Mouse (Mus musculus) spleen, adult 2 months (tissue): ENCODE data around the gene D430042O09Rik. TPM values are rescaled to one million over a fixed set of nuclear protein-coding genes. Genes with fewer than 3 reads are reported as not detected.

Source experiments
- DNase-seq, 2 experiments: peaks; one replicate each; pipeline versions ENCODE4 v3.0.0 to v3.0.0-alpha.2; 2012 to 2021; ENCODE audit warnings: low spot score in 2 of 2, low read depth in 1 of 2
- H3K27ac ChIP-seq: fragments of 200-500 bp; 2 replicates; pipeline ENCODE4 v1.5.1; 2012; ENCODE audit warnings: low read length, inconsistent platforms; ENCODE audit not compliant: insufficient read depth
- H3K27me3 ChIP-seq: fragments of 200-500 bp; 2 replicates; pipeline ENCODE4 v1.6.1; 2012; ENCODE audit warnings: mild to moderate bottlenecking, moderate library complexity, low read length, inconsistent platforms; ENCODE audit not compliant: control insufficient read depth, insufficient read depth
- H3K36me3 ChIP-seq: fragments of 200-500 bp; 2 replicates; pipeline ENCODE4 v1.6.1; 2012; ENCODE audit warnings: mild to moderate bottlenecking, low read length, inconsistent platforms; ENCODE audit not compliant: control insufficient read depth, insufficient read depth
- H3K4me1 ChIP-seq: fragments of 200-500 bp; 2 replicates; pipeline ENCODE4 v1.6.1; 2011; ENCODE audit warnings: inconsistent platforms; ENCODE audit not compliant: control insufficient read depth, insufficient read depth, insufficient read length
- H3K4me3 ChIP-seq: fragments of 200-500 bp; 2 replicates; pipeline ENCODE4 v1.5.1; 2011; ENCODE audit warnings: mild to moderate bottlenecking, inconsistent platforms; ENCODE audit not compliant: insufficient read depth, insufficient read length; ENCODE audit errors: extremely low read depth
- CTCF ChIP-seq: fragments of 200-500 bp; IDR thresholded peaks from 2 replicates; pipeline ENCODE4 v1.5.1; 2011; ENCODE audit warnings: mild to moderate bottlenecking, inconsistent platforms; ENCODE audit not compliant: insufficient read depth, insufficient read length, insufficient replicate concordance; ENCODE audit errors: extremely low read depth
- POLR2A ChIP-seq: fragments of 200-500 bp; IDR thresholded peaks from 2 replicates; pipeline ENCODE4 v1.6.1; 2011; ENCODE audit warnings: low read depth, low read length, inconsistent platforms
- WGBS: fragments of 180-500 bp; shearing (Covaris S2); methylation state at CpG from one replicate; pipeline ENCODE4 v1.1.7; 2018; 5-methylcytosine and 5-hydroxymethylcytosine counted together
- polyA plus RNA-seq: library from polyadenylated mRNA; depleted of rRNA; stranded (reverse); fragments of >200 nt; gene quantifications from 2 replicates; pipeline ENCODE4 v1.2.3, GENCODE M21; 2012; rRNA removed

The D430042O09Rik gene
- polyA plus RNA-seq: 7.0 and 7.3 TPM in 2 replicates

DNA sequence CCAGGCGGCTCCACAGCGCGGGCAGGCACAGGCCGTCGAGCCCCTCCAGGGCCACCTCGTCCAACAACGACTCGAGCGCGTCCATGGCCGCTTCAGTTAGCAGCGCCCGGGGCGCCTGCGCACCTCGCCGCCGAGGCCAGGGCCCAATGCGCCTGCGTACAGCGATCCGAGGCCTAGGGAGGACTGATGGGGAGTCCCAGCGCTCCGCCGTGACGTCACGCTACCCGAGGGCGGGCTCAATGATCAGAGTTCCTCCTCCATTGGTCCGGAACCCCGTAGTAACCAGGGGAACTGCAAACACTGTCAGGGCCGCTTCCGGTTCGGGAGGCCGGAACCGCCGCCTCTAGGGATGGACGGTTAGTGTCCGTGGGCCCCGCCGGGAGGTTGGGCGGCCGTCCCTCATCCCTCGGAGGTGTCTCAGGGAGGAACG lies at the start of gene D430042O09Rik, which contains the start of gene Gtf3c1:
D430042O09Rik (plus strand) TSS at position 296 of the 430 bp plus-strand sequence.
Gtf3c1 (minus strand) TSS at position 188 of the 430 bp plus-strand sequence.
- peak within 1 kb of the TSS; percentile 63 for H3K27ac ChIP-seq
- under 1% methylated on average over 45 of the region's 45 CpGs for WGBS
- H3K4me1 ChIP-seq: peaks cover 17% of the 10 kb centered on the region; the same call in 1 of the 2 replicates
- peak; percentile 98 to 100 for DNase-seq
- H3K27me3 ChIP-seq: no peaks in the 10 kb centered on the region
- H3K4me3 ChIP-seq: peak within 1 kb of the TSS; percentile 93
- peaks cover 12% of the 10 kb centered on the region for H3K36me3 ChIP-seq
- no peak for TF ChIP-seq CTCF
- peak; percentile 39; the same call in 1 of the 2 replicates for TF ChIP-seq POLR2A

DNA sequence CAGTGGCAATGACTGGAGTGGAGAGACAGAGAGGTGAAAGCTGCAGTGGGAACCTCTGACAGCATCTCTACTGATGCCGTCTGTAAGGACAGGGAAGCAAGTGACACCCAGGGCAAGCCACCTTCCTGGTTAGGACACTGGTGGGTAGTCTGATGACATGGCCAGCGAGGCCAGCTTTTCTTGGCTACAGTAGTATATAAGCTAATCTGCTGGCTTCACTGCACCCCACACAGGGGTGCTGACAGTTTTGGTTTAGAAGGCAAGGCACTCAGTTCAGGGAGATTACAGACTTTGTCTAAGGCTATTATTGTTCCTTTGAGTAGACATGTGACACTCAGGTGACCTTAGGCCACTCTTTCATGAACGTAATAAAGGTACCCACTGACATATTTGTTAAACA lies 44.0 kb upstream of the D430042O09Rik start:
- no peak for TF ChIP-seq POLR2A
- no peak overlapping the region for H3K27ac ChIP-seq
- DNase-seq: no peak
- H3K4me3 ChIP-seq: no peak overlapping the region
- peaks cover 43% of the 10 kb centered on the region for H3K36me3 ChIP-seq
- no peaks in the 10 kb centered on the region for H3K27me3 ChIP-seq
- H3K4me1 ChIP-seq: no peaks in the 10 kb centered on the region
- 94% methylated on average over 3 of the region's 3 CpGs for WGBS

DNA sequence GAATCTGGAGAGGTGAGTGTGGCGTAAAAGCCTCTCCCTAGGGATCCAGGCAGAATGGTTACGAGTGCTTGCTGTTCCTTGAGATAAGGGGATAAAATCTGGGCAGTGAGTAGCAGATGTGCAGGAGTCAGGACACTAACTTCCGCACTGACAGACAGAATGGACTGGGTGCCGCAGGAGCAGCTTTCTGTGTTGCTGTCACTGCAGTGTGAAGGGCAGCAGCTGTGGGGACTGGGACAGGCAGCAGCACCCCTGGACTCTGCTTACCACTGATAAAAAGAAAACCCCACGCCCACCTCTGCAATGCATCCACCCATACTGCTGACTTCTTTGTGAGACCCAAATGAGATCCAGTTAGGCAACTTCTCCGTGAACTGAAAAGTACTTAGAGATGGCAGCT lies 36.8 kb upstream of the D430042O09Rik start:
- H3K4me3 ChIP-seq: no peak overlapping the region
- H3K27me3 ChIP-seq: no peaks in the 10 kb centered on the region
- no peak overlapping the region for H3K27ac ChIP-seq
- H3K36me3 ChIP-seq: peaks cover 69% of the 10 kb centered on the region
- TF ChIP-seq CTCF (no peak), POLR2A (no peak)
- H3K4me1 ChIP-seq: no peaks in the 10 kb centered on the region
- DNase-seq: no peak
- 96% methylated on average over 6 of the region's 6 CpGs for WGBS

DNA sequence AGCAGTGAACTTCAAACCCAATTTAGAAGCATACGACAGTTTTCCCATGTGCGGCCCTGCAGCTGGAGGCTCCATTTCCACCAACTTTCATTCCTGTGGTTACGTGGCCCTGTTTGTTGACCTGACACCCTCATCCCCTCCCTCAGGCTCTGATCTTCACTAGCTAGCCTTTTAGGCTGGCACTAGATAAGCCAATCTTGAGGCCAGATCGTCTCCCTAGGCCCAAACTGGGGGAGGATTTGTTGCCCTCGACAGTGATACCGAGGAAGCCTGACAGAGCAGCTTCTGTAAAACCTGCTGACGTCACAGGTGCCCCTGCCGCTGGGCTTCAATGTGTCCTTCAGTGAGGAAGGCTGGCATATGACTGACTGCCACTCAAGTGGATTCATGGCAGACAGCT lies 36.3 kb upstream of the D430042O09Rik start:
- Histone ChIP-seq H3K4me3 (no peak overlapping the region), H3K27me3 (no peaks in the 10 kb centered on the region), H3K27ac (no peak overlapping the region), H3K36me3 (peaks cover 70% of the 10 kb centered on the region), H3K4me1 (no peaks in the 10 kb centered on the region)
- no peak for DNase-seq
- TF ChIP-seq CTCF (no peak), POLR2A (no peak)
- WGBS: 80% methylated on average over 8 of the region's 8 CpGs

DNA sequence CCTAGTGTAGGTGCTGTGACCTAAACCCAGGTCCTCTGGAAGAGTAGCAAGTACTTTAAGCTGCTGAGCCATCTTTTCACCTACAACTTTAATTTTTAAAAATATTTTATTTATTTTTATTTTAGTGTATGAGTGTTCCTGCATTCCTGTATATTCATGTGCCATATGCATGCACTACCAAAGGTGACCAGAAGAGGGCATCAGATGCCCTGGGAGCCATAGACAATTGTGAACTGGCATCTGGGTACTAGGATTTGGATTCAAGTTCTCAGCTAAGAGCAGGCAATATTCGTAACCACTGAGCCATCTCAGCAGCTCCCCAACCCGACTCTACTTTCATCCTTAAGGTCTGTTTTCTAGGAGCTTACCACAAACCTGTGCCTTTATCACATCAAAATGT lies 32.8 kb upstream of the D430042O09Rik start:
- no peak overlapping the region for H3K4me3 ChIP-seq
- peaks cover 64% of the 10 kb centered on the region for H3K36me3 ChIP-seq
- no peak overlapping the region for H3K27ac ChIP-seq
- TF ChIP-seq CTCF: peak; percentile 47; the same call in 1 of the 2 replicates
- TF ChIP-seq POLR2A: no peak
- 66% methylated on average over 2 of the region's 2 CpGs for WGBS
- no peaks in the 10 kb centered on the region for H3K27me3 ChIP-seq
- no peaks in the 10 kb centered on the region; the same call in 1 of the 2 replicates for H3K4me1 ChIP-seq
- DNase-seq: peak; percentile 14 to 43

DNA sequence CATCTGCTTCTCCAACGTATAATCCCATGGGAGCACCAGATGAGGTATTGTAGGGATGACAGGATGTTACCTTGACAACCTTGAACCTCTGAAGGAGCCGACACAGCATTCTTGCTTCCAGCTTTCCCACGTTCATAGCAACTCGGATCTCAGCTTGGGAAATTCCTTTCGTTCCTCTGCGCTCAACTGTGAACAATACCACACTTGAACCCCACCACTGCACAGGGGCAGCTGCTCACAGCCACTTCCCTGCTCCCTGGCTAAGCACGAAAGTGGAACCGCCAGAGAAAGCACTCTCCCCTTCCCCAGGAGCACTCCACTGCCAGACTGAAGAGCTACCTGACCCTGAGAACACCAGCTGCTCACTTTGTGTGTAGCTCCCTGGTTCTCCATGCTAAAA lies 28.9 kb upstream of the D430042O09Rik start:
- TF ChIP-seq CTCF: no peak
- TF ChIP-seq POLR2A: no peak
- no peak overlapping the region for H3K4me3 ChIP-seq
- peaks cover 42% of the 10 kb centered on the region for H3K36me3 ChIP-seq
- no peak overlapping the region for H3K27ac ChIP-seq
- DNase-seq: no peak
- WGBS: 93% methylated on average over 8 of the region's 8 CpGs
- no peaks in the 10 kb centered on the region for H3K27me3 ChIP-seq
- H3K4me1 ChIP-seq: no peaks in the 10 kb centered on the region; the same call in 1 of the 2 replicates

DNA sequence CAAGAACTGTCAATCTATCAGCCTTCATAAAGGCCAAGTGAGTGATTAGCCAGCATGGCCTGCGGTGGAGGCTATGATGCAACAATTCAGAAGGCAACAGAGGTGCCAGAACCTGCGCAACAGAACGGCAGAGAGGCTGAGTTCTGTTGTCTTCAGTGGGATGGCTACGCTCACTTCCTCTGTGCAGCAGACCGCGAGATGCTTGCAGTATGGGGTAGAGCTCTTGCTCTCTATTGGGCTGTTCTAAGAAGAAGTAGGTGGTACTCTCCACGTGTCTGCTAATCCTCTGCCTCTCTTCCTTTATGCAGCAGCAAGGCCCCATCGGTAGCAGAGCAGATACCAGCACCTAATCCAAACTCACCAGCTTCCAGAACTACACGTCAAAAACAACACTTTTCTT lies 27.8 kb upstream of the D430042O09Rik start:
- no peak for TF ChIP-seq CTCF
- no peak for TF ChIP-seq POLR2A
- Histone ChIP-seq H3K27me3 (no peaks in the 10 kb centered on the region), H3K4me1 (no peaks in the 10 kb centered on the region; the same call in 1 of the 2 replicates), H3K4me3 (no peak overlapping the region), H3K36me3 (peaks cover 35% of the 10 kb centered on the region), H3K27ac (no peak overlapping the region)
- 63% methylated on average over 9 of the region's 9 CpGs for WGBS
- DNase-seq: peak in 1 of 2 experiments; percentile 9
